ENCODE assay signal across 8 mouse cellular contexts in genomic region chr7:100855795-100856573, GRCm38 (mm10). TPM values are rescaled to one million over a fixed set of nuclear protein-coding genes. Genes with fewer than 3 reads are reported as not detected.
DNase-seq lines count a peak whose midpoint lies in the region; ATAC-seq and TF ChIP-seq lines count a peak whose summit lies in the region.

No protein-coding gene starts in this region.

- no peak overlapping the region for H3K4me3 ChIP-seq in layer of hippocampus, adult 2 months
- no peak overlapping the region for H3K4me3 ChIP-seq in heart, postnatal 0 days (ENCODE audit: low read depth, low read length)
- peak overlapping the region; percentile 24 for H3K4me3 ChIP-seq in liver, postnatal 0 days (ENCODE audit: low read depth, low read length)
- no peak overlapping the region for H3K4me3 ChIP-seq in left cerebral cortex, adult 2 months
- H3K4me3 ChIP-seq in forebrain, postnatal 0 days (ENCODE audit: low read depth, low read length) = no peak overlapping the region

- H3K9me3 ChIP-seq in heart, postnatal 0 days (replicated peaks; ENCODE audit: control insufficient read depth, low read length) = no peaks in the 10 kb centered on the region
- H3K9me3 ChIP-seq in liver, postnatal 0 days (ENCODE audit: low read length) = no peaks in the 10 kb centered on the region
- no peaks in the 10 kb centered on the region for H3K9me3 ChIP-seq in forebrain, postnatal 0 days (ENCODE audit: low read length)

- peaks cover 56% of the 10 kb centered on the region for H3K4me1 ChIP-seq in heart, postnatal 0 days (ENCODE audit: control insufficient read depth, insufficient read depth)
- H3K4me1 ChIP-seq in liver, postnatal 0 days (ENCODE audit: insufficient read depth) = peaks cover 79% of the 10 kb centered on the region
- peaks cover 17% of the 10 kb centered on the region; the same call in 1 of the 2 replicates for H3K4me1 ChIP-seq in forebrain, postnatal 0 days (ENCODE audit: insufficient read depth)

- ATAC-seq in heart, postnatal 0 days (ENCODE audit: insufficient read depth, low read depth) = 0 out of 2 replicates have a peak, but pooled peaks have one; percentile 20
- ATAC-seq in liver, postnatal 0 days = peak; percentile 79
- ATAC-seq in forebrain, postnatal 0 days = no peak

- intact Hi-C loops in left cerebral cortex, adult 2 months (cut with DNase I) = no loop called here

- WGBS in heart, postnatal 0 days = 68% methylated on average over 5 of the region's 5 CpGs
- WGBS in liver, postnatal 0 days (ENCODE audit: insufficient replicate concordance) = 29% methylated on average over 4 of the region's 5 CpGs
- WGBS in forebrain, postnatal 0 days = 73% methylated on average over 5 of the region's 5 CpGs

- H3K36me3 ChIP-seq in heart, postnatal 0 days (replicated peaks; ENCODE audit: control insufficient read depth, insufficient read depth, low read length) = no peaks in the 10 kb centered on the region
- H3K36me3 ChIP-seq in liver, postnatal 0 days (replicated peaks; ENCODE audit: insufficient read depth, low read length) = peaks cover 33% of the 10 kb centered on the region
- H3K36me3 ChIP-seq in forebrain, postnatal 0 days (ENCODE audit: insufficient read depth) = no peaks in the 10 kb centered on the region

- DNase-seq in layer of hippocampus, adult 2 months (ENCODE audit: low spot score in 2 of 2) = no peak
- DNase-seq in layer of hippocampus, postnatal 10 days (ENCODE audit: low spot score in 2 of 2) = no peak
- DNase-seq in heart, postnatal 0 days (ENCODE audit: low spot score) = no peak
- DNase-seq in liver, postnatal 0 days = peak; percentile 85
- DNase-seq in spleen, postnatal 36 days (ENCODE audit: low spot score in 2 of 2) = peak; percentile 93 to 94
- DNase-seq in left cerebral cortex, adult 2 months (ENCODE audit: extremely low spot score in 1 of 2, low spot score in 2 of 2) = no peak
- no peak for DNase-seq in forebrain, postnatal 0 days
- DNase-seq in adrenal gland, adult 8-10 months = no peak

- H3K4me2 ChIP-seq in heart, postnatal 0 days (ENCODE audit: low read depth, low read length) = no peak overlapping the region
- H3K4me2 ChIP-seq in liver, postnatal 0 days (ENCODE audit: low read depth, low read length) = peak overlapping the region; percentile 47
- H3K4me2 ChIP-seq in forebrain, postnatal 0 days (ENCODE audit: low read depth) = no peak overlapping the region

- H3K27me3 ChIP-seq in heart, postnatal 0 days (ENCODE audit: control insufficient read depth, insufficient read depth, low read length) = no peaks in the 10 kb centered on the region
- H3K27me3 ChIP-seq in liver, postnatal 0 days (ENCODE audit: insufficient read depth, low read length) = no peaks in the 10 kb centered on the region
- H3K27me3 ChIP-seq in forebrain, postnatal 0 days (ENCODE audit: insufficient read depth, low read length) = no peaks in the 10 kb centered on the region

- no peak for TF ChIP-seq EP300 in heart, postnatal 0 days (IDR thresholded peaks at IDR 0.05; ENCODE audit: low read depth)
- TF ChIP-seq EP300 in liver, postnatal 0 days (IDR thresholded peaks at IDR 0.05; ENCODE audit: low read depth) = no peak

- TF ChIP-seq CTCF in layer of hippocampus, adult 2 months (conservative IDR thresholded peaks at IDR 0.05) = no peak
- TF ChIP-seq CTCF in heart, postnatal 0 days (IDR thresholded peaks at IDR 0.05; ENCODE audit: low read depth) = no peak
- no peak for TF ChIP-seq CTCF in liver, postnatal 0 days (IDR thresholded peaks at IDR 0.05; ENCODE audit: low read depth)
- TF ChIP-seq CTCF in left cerebral cortex, adult 2 months (IDR thresholded peaks at IDR 0.05) = no peak
- no peak for TF ChIP-seq CTCF in forebrain, postnatal 0 days (IDR thresholded peaks at IDR 0.05; ENCODE audit: low read depth)

- 0 out of 2 replicates have a peak overlapping the region, but pooled peaks have one; percentile 3 for H3K9ac ChIP-seq in heart, postnatal 0 days (replicated peaks; ENCODE audit: low read depth, low read length)
- H3K9ac ChIP-seq in liver, postnatal 0 days (replicated peaks) = peak overlapping the region; percentile 60
- H3K9ac ChIP-seq in forebrain, postnatal 0 days = no peak overlapping the region

- H3K27ac ChIP-seq in layer of hippocampus, adult 2 months = peak overlapping the region; percentile 57; the same call in 1 of the 2 replicates
- peak overlapping the region; percentile 52 for H3K27ac ChIP-seq in heart, postnatal 0 days (ENCODE audit: low read depth)
- peak overlapping the region; percentile 96 for H3K27ac ChIP-seq in liver, postnatal 0 days (ENCODE audit: low read depth)
- H3K27ac ChIP-seq in left cerebral cortex, adult 2 months = no peak overlapping the region
- no peak overlapping the region for H3K27ac ChIP-seq in forebrain, postnatal 0 days (ENCODE audit: low read depth, low read length)

RNA-seq across cellular contexts. Expression of gene Relt, which starts 7.3 kb away (rescaled TPM):
- 10 to 100 TPM; 11.2 to 13.2 TPM for total RNA-seq in layer of hippocampus, adult 2 months (2021)
- total RNA-seq in layer of hippocampus, postnatal 10 days (2021) = 1 to 10 TPM; 8.1 to 9.7 TPM
- total RNA-seq in heart, postnatal 0 days (2014; rRNA removed; ENCODE audit: low replicate concordance) = 5.1 and 5.9 TPM in 2 replicates
- 1.8 and 2.3 TPM in 2 replicates for polyA plus RNA-seq in heart, postnatal 0 days (2015; fragmentation: Nextera tagmentation; extraction: Ambion mirVana)
- polyA plus RNA-seq in liver, postnatal 0 days (2015; fragmentation: Nextera tagmentation; extraction: Ambion mirVana) = 6.9 and 7.5 TPM in 2 replicates
- 10 to 100 TPM; 14.1 to 18.6 TPM for total RNA-seq in left cerebral cortex, adult 2 months (2021)
- 7.5 and 8.3 TPM in 2 replicates for total RNA-seq in forebrain, postnatal 0 days (2014; rRNA removed)
- 4.4 and 5.1 TPM in 2 replicates for polyA plus RNA-seq in forebrain, postnatal 0 days (2015; fragmentation: Nextera tagmentation; extraction: Ambion mirVana)
- total RNA-seq in adrenal gland, adult 8-10 months (2022) = 1 to 10 TPM; 1.2 to 1.8 (median 1.5) TPM

Comparison
In these comparisons a context has a peak if more than half of its experiments do, and no peak if none do; other contexts are left out.
1. DNase-seq: peak in liver, postnatal 0 days (single experiment) and spleen, postnatal 36 days (2 of 2); none in layer of hippocampus, adult 2 months (0 of 2), layer of hippocampus, postnatal 10 days (0 of 2), heart, postnatal 0 days (single experiment), left cerebral cortex, adult 2 months (0 of 2), forebrain, postnatal 0 days (single experiment) and adrenal gland, adult 8-10 months (single experiment).
2. H3K27ac ChIP-seq: peak in layer of hippocampus, adult 2 months (single experiment), heart, postnatal 0 days (single experiment) and liver, postnatal 0 days (single experiment); none in left cerebral cortex, adult 2 months (single experiment) and forebrain, postnatal 0 days (single experiment).